Mouse (Mus musculus): ENCODE results near the gene Insr. TPM values are rescaled to one million over a fixed set of nuclear protein-coding genes. Genes with fewer than 3 reads are reported as not detected.

Gene Insr
- polyA plus RNA-seq, 1 experiment from 2014 or later, result 41.4 TPM

- Histone ChIP-seq H3K4me3 (ENCODE audit: low read length) (no peak overlapping the region), H3K27me3 (ENCODE audit: insufficient read depth, low read length) (no peaks in the 10 kb centered on the region), H3K4me2 (replicated peaks; ENCODE audit: low read depth, low read length) (no peak overlapping the region), H3K9ac (replicated peaks; ENCODE audit: low read length) (no peak overlapping the region), H3K4me1 (ENCODE audit: insufficient read depth, low read length) (peaks cover 42% of the 10 kb centered on the region), H3K36me3 (ENCODE audit: insufficient read depth, low read length) (no peaks in the 10 kb centered on the region), H3K9me3 (ENCODE audit: low read length) (no peaks in the 10 kb centered on the region), H3K27ac (ENCODE audit: low read length) (no peak overlapping the region)
- ATAC-seq (ENCODE audit: low FRiP score, low TSS enrichment), result no peak
Measured at GRCm38 (mm10) chr8:3222636-3222965, 56.8 kb downstream of the Insr start.

- peak overlapping the region; percentile 63 for H3K4me3 ChIP-seq (ENCODE audit: low read length)
- H3K27me3 ChIP-seq (ENCODE audit: insufficient read depth, low read length), result no peaks in the 10 kb centered on the region
- no peak for ATAC-seq (ENCODE audit: low FRiP score, low TSS enrichment)
- no peaks in the 10 kb centered on the region for H3K36me3 ChIP-seq (ENCODE audit: insufficient read depth, low read length)
- H3K4me2 ChIP-seq (replicated peaks; ENCODE audit: low read depth, low read length), result peak overlapping the region; percentile 85
- H3K4me1 ChIP-seq (ENCODE audit: insufficient read depth, low read length), result peaks cover 38% of the 10 kb centered on the region
- peak overlapping the region; percentile 80; the same call in 1 of the 2 replicates for H3K9ac ChIP-seq (replicated peaks; ENCODE audit: low read length)
- H3K9me3 ChIP-seq (ENCODE audit: low read length), result no peaks in the 10 kb centered on the region
- peak overlapping the region; percentile 89 for H3K27ac ChIP-seq (ENCODE audit: low read length)
- 69% methylated on average over 6 of the region's 6 CpGs for WGBS
Measured at GRCm38 (mm10) chr8:3221960-3222635, 57.3 kb downstream of the Insr start.

- Histone ChIP-seq H3K4me2 (replicated peaks; ENCODE audit: low read depth, low read length) (peak overlapping the region; percentile 85), H3K4me1 (ENCODE audit: insufficient read depth, low read length) (peaks cover 43% of the 10 kb centered on the region), H3K4me3 (ENCODE audit: low read length) (peak overlapping the region; percentile 63), H3K9me3 (ENCODE audit: low read length) (no peaks in the 10 kb centered on the region), H3K9ac (replicated peaks; ENCODE audit: low read length) (peak overlapping the region; percentile 80), H3K36me3 (ENCODE audit: insufficient read depth, low read length) (no peaks in the 10 kb centered on the region), H3K27ac (ENCODE audit: low read length) (peak overlapping the region; percentile 89), H3K27me3 (ENCODE audit: insufficient read depth, low read length) (no peaks in the 10 kb centered on the region)
- WGBS, result under 1% methylated on average over 43 of the region's 43 CpGs
- peak; percentile 99 for ATAC-seq (ENCODE audit: low FRiP score, low TSS enrichment)
Measured at GRCm38 (mm10) chr8:3221047-3221959, 58.1 kb downstream of the Insr start.

- no peaks in the 10 kb centered on the region for H3K27me3 ChIP-seq (ENCODE audit: insufficient read depth, low read length)
- peak; percentile 42 for ATAC-seq (ENCODE audit: low FRiP score, low TSS enrichment)
- peak overlapping the region; percentile 85 for H3K4me2 ChIP-seq (replicated peaks; ENCODE audit: low read depth, low read length)
- H3K9ac ChIP-seq (replicated peaks; ENCODE audit: low read length), result peak overlapping the region; percentile 80
- no peaks in the 10 kb centered on the region for H3K9me3 ChIP-seq (ENCODE audit: low read length)
- peaks cover 48% of the 10 kb centered on the region for H3K4me1 ChIP-seq (ENCODE audit: insufficient read depth, low read length)
- peak overlapping the region; percentile 63 for H3K4me3 ChIP-seq (ENCODE audit: low read length)
- 5% methylated on average over 9 of the region's 9 CpGs for whole genome bisulfite sequencing
- peak overlapping the region; percentile 89 for H3K27ac ChIP-seq (ENCODE audit: low read length)
- no peaks in the 10 kb centered on the region for H3K36me3 ChIP-seq (ENCODE audit: insufficient read depth, low read length)
Measured at GRCm38 (mm10) chr8:3220502-3220901, 58.9 kb downstream of the Insr start.

- H3K27me3 ChIP-seq (ENCODE audit: insufficient read depth, low read length), result no peaks in the 10 kb centered on the region
- H3K4me3 ChIP-seq (ENCODE audit: low read length), result no peak overlapping the region
- H3K9ac ChIP-seq (replicated peaks; ENCODE audit: low read length), result no peak overlapping the region
- ATAC-seq (ENCODE audit: low FRiP score, low TSS enrichment), result no peak
- peak overlapping the region; percentile 89; the same call in 1 of the 2 replicates for H3K27ac ChIP-seq (ENCODE audit: low read length)
- peak overlapping the region; percentile 85 for H3K4me2 ChIP-seq (replicated peaks; ENCODE audit: low read depth, low read length)
- H3K4me1 ChIP-seq (ENCODE audit: insufficient read depth, low read length), result peaks cover 53% of the 10 kb centered on the region
- WGBS, result 66% methylated on average over 12 of the region's 12 CpGs
- no peaks in the 10 kb centered on the region for H3K36me3 ChIP-seq (ENCODE audit: insufficient read depth, low read length)
- no peaks in the 10 kb centered on the region for H3K9me3 ChIP-seq (ENCODE audit: low read length)
Measured at GRCm38 (mm10) chr8:3219921-3220411, 59.5 kb downstream of the Insr start.

GRCm38 (mm10) chr8:3219266-3219665 lies 60.2 kb downstream of the Insr start:
- no peaks in the 10 kb centered on the region for H3K36me3 ChIP-seq (ENCODE audit: insufficient read depth, low read length)
- H3K27me3 ChIP-seq (ENCODE audit: insufficient read depth, low read length), result no peaks in the 10 kb centered on the region
- no peak overlapping the region for H3K27ac ChIP-seq (ENCODE audit: low read length)
- no peak overlapping the region for H3K4me3 ChIP-seq (ENCODE audit: low read length)
- no peak for ATAC-seq (ENCODE audit: low FRiP score, low TSS enrichment)
- H3K4me2 ChIP-seq (replicated peaks; ENCODE audit: low read depth, low read length), result no peak overlapping the region
- no peak overlapping the region for H3K9ac ChIP-seq (replicated peaks; ENCODE audit: low read length)
- H3K4me1 ChIP-seq (ENCODE audit: insufficient read depth, low read length), result peaks cover 54% of the 10 kb centered on the region
- no peaks in the 10 kb centered on the region for H3K9me3 ChIP-seq (ENCODE audit: low read length)
- 67% methylated on average over 3 of the region's 3 CpGs for WGBS

- no peak overlapping the region for H3K9ac ChIP-seq (replicated peaks; ENCODE audit: low read length)
- ATAC-seq (ENCODE audit: low FRiP score, low TSS enrichment), result no peak
- H3K4me3 ChIP-seq (ENCODE audit: low read length), result no peak overlapping the region
- no peak overlapping the region for H3K27ac ChIP-seq (ENCODE audit: low read length)
- H3K4me1 ChIP-seq (ENCODE audit: insufficient read depth, low read length), result peaks cover 38% of the 10 kb centered on the region
- 55% methylated on average over 4 of the region's 4 CpGs for WGBS
- no peaks in the 10 kb centered on the region for H3K9me3 ChIP-seq (ENCODE audit: low read length)
- H3K36me3 ChIP-seq (ENCODE audit: insufficient read depth, low read length), result no peaks in the 10 kb centered on the region
- no peaks in the 10 kb centered on the region for H3K27me3 ChIP-seq (ENCODE audit: insufficient read depth, low read length)
- no peak overlapping the region for H3K4me2 ChIP-seq (replicated peaks; ENCODE audit: low read depth, low read length)
Measured at GRCm38 (mm10) chr8:3216541-3217092, 62.8 kb downstream of the Insr start.

GRCm38 (mm10) chr8:3215561-3215960 lies 63.9 kb downstream of the Insr start:
- Histone ChIP-seq H3K4me2 (replicated peaks; ENCODE audit: low read depth, low read length) (0 out of 2 replicates have a peak overlapping the region, but pooled peaks have one; percentile 3), H3K9me3 (ENCODE audit: low read length) (no peaks in the 10 kb centered on the region), H3K4me3 (ENCODE audit: low read length) (no peak overlapping the region), H3K9ac (replicated peaks; ENCODE audit: low read length) (no peak overlapping the region), H3K4me1 (ENCODE audit: insufficient read depth, low read length) (peaks cover 34% of the 10 kb centered on the region), H3K36me3 (ENCODE audit: insufficient read depth, low read length) (no peaks in the 10 kb centered on the region), H3K27me3 (ENCODE audit: insufficient read depth, low read length) (no peaks in the 10 kb centered on the region), H3K27ac (ENCODE audit: low read length) (peak overlapping the region; percentile 40)
- ATAC-seq (ENCODE audit: low FRiP score, low TSS enrichment), result peak; percentile 39; the same call in 1 of the 2 replicates

GRCm38 (mm10) chr8:3214601-3215000 lies 64.8 kb downstream of the Insr start:
- H3K9me3 ChIP-seq (ENCODE audit: low read length), result no peaks in the 10 kb centered on the region
- no peak overlapping the region for H3K4me2 ChIP-seq (replicated peaks; ENCODE audit: low read depth, low read length)
- peak overlapping the region; percentile 40; the same call in 1 of the 2 replicates for H3K27ac ChIP-seq (ENCODE audit: low read length)
- peaks cover 28% of the 10 kb centered on the region for H3K4me1 ChIP-seq (ENCODE audit: insufficient read depth, low read length)
- 88% methylated on average over 1 of the region's 1 CpGs for WGBS
- ATAC-seq (ENCODE audit: low FRiP score, low TSS enrichment), result no peak
- H3K4me3 ChIP-seq (ENCODE audit: low read length), result no peak overlapping the region
- H3K27me3 ChIP-seq (ENCODE audit: insufficient read depth, low read length), result no peaks in the 10 kb centered on the region
- H3K9ac ChIP-seq (replicated peaks; ENCODE audit: low read length), result no peak overlapping the region
- no peaks in the 10 kb centered on the region for H3K36me3 ChIP-seq (ENCODE audit: insufficient read depth, low read length)
